ENCODE assay signal across 16 mouse cellular contexts in the genomic region with DNA sequence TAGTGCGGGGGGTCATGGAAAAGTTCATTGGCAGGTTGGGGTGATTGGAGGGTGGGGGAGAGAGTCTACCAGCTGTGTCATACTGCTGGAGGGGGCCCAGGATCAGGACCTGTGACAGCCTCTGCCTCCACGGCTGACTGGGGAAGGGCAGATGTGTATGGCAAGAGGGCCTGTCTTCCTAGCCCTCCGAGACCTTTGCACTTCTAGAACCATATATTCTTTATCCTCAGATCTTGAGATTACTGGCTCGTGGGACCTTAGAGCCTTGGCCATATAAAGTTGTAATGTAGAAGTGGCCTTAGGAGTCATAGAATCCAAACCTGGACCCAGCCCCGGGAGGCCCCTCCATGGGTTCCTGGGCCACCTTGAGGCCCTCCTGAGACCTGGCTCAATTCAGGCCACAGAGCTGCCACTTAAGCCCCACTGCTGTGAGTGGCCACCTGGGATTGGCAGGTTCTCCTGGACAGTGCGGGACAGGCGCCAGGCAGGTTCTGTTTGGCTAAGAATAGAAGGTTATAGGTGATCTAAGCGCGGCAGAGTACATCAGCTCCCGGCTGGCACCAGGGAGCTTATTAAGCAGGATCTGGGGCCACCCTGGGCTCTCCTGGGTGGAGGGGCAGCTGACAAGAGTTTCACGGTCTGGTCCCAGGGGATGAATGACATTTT. TPM values are rescaled to one million over a fixed set of nuclear protein-coding genes. Genes with fewer than 3 reads are reported as not detected.
DNase-seq lines count a peak whose midpoint lies in the region; ATAC-seq lines count a peak whose summit lies in the region.
"Had no signal": no experiment of that assay in that cellular context is flagged by ENCODE, and none has a peak within 500 bp of the region (broad histone marks: within the 10 kb centered on the region; RNA-seq: fewer than 3 reads in every experiment).

No protein-coding gene starts in this region.

- no peaks in the 10 kb centered on the region for H3K27me3 ChIP-seq in limb, embryonic 11.5 days (ENCODE audit: control insufficient read depth, insufficient read depth, low read length)
- H3K27me3 ChIP-seq in limb, embryonic 10.5 days (ENCODE audit: low read depth, poor library complexity, severe bottlenecking): no peaks in the 10 kb centered on the region
- no peaks in the 10 kb centered on the region for H3K27me3 ChIP-seq in intestine, embryonic 16.5 days (replicated peaks; ENCODE audit: control insufficient read depth, insufficient read depth, low read length)
- H3K27me3 ChIP-seq: midbrain, embryonic 12.5 days; Patski; stomach, embryonic 15.5 days had no signal

- no peak overlapping the region for H3K27ac ChIP-seq in limb, embryonic 11.5 days (replicated peaks; ENCODE audit: low read depth, low read length)
- no peak overlapping the region for H3K27ac ChIP-seq in limb, embryonic 10.5 days
- H3K27ac ChIP-seq in intestine, embryonic 16.5 days (ENCODE audit: low read length): peak overlapping the region; percentile 74
- H3K27ac ChIP-seq: hindbrain, embryonic 14.5 days; kidney, postnatal 0 days; midbrain, embryonic 12.5 days; stomach, embryonic 15.5 days had no signal

- H3K4me2 ChIP-seq in limb, embryonic 11.5 days (ENCODE audit: low read depth, severe bottlenecking): no peak overlapping the region
- peak overlapping the region; percentile 6; the same call in 1 of the 2 replicates for H3K4me2 ChIP-seq in intestine, embryonic 16.5 days (ENCODE audit: low read depth, low read length)
- H3K4me2 ChIP-seq: hindbrain, embryonic 14.5 days; lung, embryonic 14.5 days; midbrain, embryonic 12.5 days; stomach, embryonic 15.5 days had no signal

- DNase-seq in limb, embryonic 11.5 days (ENCODE audit: low spot score): no peak
- no peak for DNase-seq in limb, embryonic 10.5 days (ENCODE audit: low spot score)
- DNase-seq in cerebellum, adult 9-10 months: peak; percentile 83
- peak; percentile 43 for DNase-seq in heart, adult 8-10 months (ENCODE audit: low spot score)
- DNase-seq in natural killer cell, adult 2 months (ENCODE audit: low spot score in 2 of 2): no peak
- DNase-seq: gastrocnemius, postnatal 14 days; layer of hippocampus, adult 9-11 months; lung, embryonic 14.5 days; right cerebral cortex, postnatal 4 days had no signal

- 82% methylated on average over 11 of the region's 11 CpGs for WGBS in limb, embryonic 11.5 days
- 77% methylated on average over 11 of the region's 11 CpGs for WGBS in limb, embryonic 10.5 days
- 60% methylated on average over 11 of the region's 11 CpGs for WGBS in intestine, embryonic 16.5 days

- no peak for ATAC-seq in limb, embryonic 11.5 days (ENCODE audit: insufficient number of reproducible peaks, low FRiP score, low TSS enrichment, low read depth)
- peak; percentile 75 for ATAC-seq in intestine, embryonic 16.5 days
- no peak for ATAC-seq in inflammation-experienced regulatory T-cells, adult 6 months
- ATAC-seq: Patski had no signal

- H3K4me3 ChIP-seq in limb, embryonic 11.5 days (ENCODE audit: low read depth, low read length): no peak overlapping the region
- H3K4me3 ChIP-seq in limb, embryonic 10.5 days: no peak overlapping the region
- no peak overlapping the region for H3K4me3 ChIP-seq in intestine, embryonic 16.5 days (ENCODE audit: low read length)
- H3K4me3 ChIP-seq: midbrain, embryonic 12.5 days; stomach, embryonic 15.5 days had no signal

- H3K4me1 ChIP-seq in limb, embryonic 11.5 days (ENCODE audit: control insufficient read depth, insufficient read depth, low read length): 0 out of 2 replicates have a peak, but pooled peaks cover 2% of the 10 kb centered on the region
- H3K4me1 ChIP-seq in limb, embryonic 10.5 days: peaks cover 44% of the 10 kb centered on the region
- peaks cover 30% of the 10 kb centered on the region for H3K4me1 ChIP-seq in intestine, embryonic 16.5 days (ENCODE audit: control insufficient read depth, insufficient read depth, low read length)

- H3K36me3 ChIP-seq in limb, embryonic 11.5 days (ENCODE audit: control insufficient read depth, insufficient read depth, low read length): no peaks in the 10 kb centered on the region
- no peaks in the 10 kb centered on the region for H3K36me3 ChIP-seq in limb, embryonic 10.5 days
- no peaks in the 10 kb centered on the region for H3K36me3 ChIP-seq in intestine, embryonic 16.5 days (ENCODE audit: control insufficient read depth, insufficient read depth, low read length)
- H3K36me3 ChIP-seq: stomach, embryonic 15.5 days had no signal

- H3K9ac ChIP-seq in limb, embryonic 11.5 days (ENCODE audit: low read length): 0 out of 2 replicates have a peak overlapping the region, but pooled peaks have one; percentile 12
- H3K9ac ChIP-seq in intestine, embryonic 16.5 days (ENCODE audit: low read depth, low read length): no peak overlapping the region
- H3K9ac ChIP-seq: hindbrain, embryonic 14.5 days; midbrain, embryonic 12.5 days; stomach, embryonic 15.5 days had no signal

- no peaks in the 10 kb centered on the region for H3K9me3 ChIP-seq in limb, embryonic 11.5 days (ENCODE audit: control insufficient read depth, low read length)
- H3K9me3 ChIP-seq in limb, embryonic 10.5 days (replicated peaks): no peaks in the 10 kb centered on the region
- H3K9me3 ChIP-seq in intestine, embryonic 16.5 days (ENCODE audit: control insufficient read depth, low read length): no peaks in the 10 kb centered on the region
- H3K9me3 ChIP-seq: midbrain, embryonic 12.5 days; stomach, embryonic 15.5 days had no signal

RNA-seq across cellular contexts. Expression of a gene that starts 15.9 kb away (rescaled TPM):
- polyA plus RNA-seq in limb, embryonic 11.5 days (2014; fragmentation: Nextera tagmentation; extraction: Ambion mirVana): 7.9 and 8.5 TPM in 2 replicates
- polyA plus RNA-seq in limb, embryonic 10.5 days (2016; fragmentation: Nextera tagmentation; extraction: Ambion mirVana): 9.9 and 12.3 TPM in 2 replicates
- 10 to 100 TPM; 19.7 to 30.7 (median 24.3) TPM for total RNA-seq in heart, adult 8-10 months (2022)
- polyA plus RNA-seq in intestine, embryonic 16.5 days (2015; fragmentation: Nextera tagmentation; extraction: Ambion mirVana): 17.1 and 17.5 TPM in 2 replicates
- polyA plus RNA-seq in inflammation-experienced regulatory T-cells, adult 6 months (2017; shearing (Covaris generic)): 10 to 100 TPM; 15.1 to 29.0 (median 17.5) TPM

RNA-seq across cellular contexts. Expression of a gene that starts 44.1 kb away (rescaled TPM):
- polyA plus RNA-seq in limb, embryonic 11.5 days (2014; fragmentation: Nextera tagmentation; extraction: Ambion mirVana): 413 and 429 TPM in 2 replicates
- polyA plus RNA-seq in limb, embryonic 10.5 days (2016; fragmentation: Nextera tagmentation; extraction: Ambion mirVana): 1,171 and 1,177 TPM in 2 replicates
- 100 to 1,000 TPM; 129 to 268 (median 205) TPM for total RNA-seq in heart, adult 8-10 months (2022)
- polyA plus RNA-seq in intestine, embryonic 16.5 days (2015; fragmentation: Nextera tagmentation; extraction: Ambion mirVana): 903 and 983 TPM in 2 replicates
- not detected for polyA plus RNA-seq in inflammation-experienced regulatory T-cells, adult 6 months (2017; shearing (Covaris generic))

Comparison
In these comparisons a context has a peak if more than half of its experiments do, and no peak if none do; other contexts are left out.
1. DNase-seq: peak in cerebellum, adult 9-10 months (single experiment) and heart, adult 8-10 months (single experiment); none in limb, embryonic 11.5 days (single experiment), limb, embryonic 10.5 days (single experiment) and natural killer cell, adult 2 months (0 of 2).
2. RNA of a gene that starts 44.1 kb away (polyA plus RNA-seq): 1,171 to 1,177 TPM in limb, embryonic 10.5 days, 903 to 983 TPM in intestine, embryonic 16.5 days and 413 to 429 TPM in limb, embryonic 11.5 days; not detected in inflammation-experienced regulatory T-cells, adult 6 months; every median in the first group is over 100 times any median in the second.